Mouse (Mus musculus) mature B cell (primary cell): Measurements from ENCODE around the gene Ppp4r1.

Source experiments
- in situ Hi-C: fragments of 300-500 bp; cut with MboI; formaldehyde crosslinking; loops from 2 replicates; pipeline ENCODE4 v1.14.3; 2019

Ppp4r1 gene

DNA sequence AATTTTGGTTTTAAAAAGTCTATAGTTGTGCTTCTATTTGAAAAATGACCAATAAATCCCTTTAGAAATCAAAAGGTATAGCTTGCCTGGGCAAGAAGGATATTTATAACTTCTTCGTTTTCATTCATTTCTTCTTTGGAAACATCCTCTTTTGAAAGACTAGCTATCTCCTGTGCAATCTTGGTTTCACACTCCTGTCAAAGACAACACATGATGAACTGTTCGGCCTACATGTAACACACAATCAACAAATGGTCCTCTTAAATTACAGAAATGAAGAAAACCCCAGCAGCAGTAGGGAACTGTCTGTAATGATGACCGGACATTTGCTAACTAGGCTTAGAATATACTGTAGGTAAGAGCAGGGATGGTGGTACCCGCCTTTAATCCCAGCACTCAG is 71.6 kb downstream of the Ppp4r1 start:
- in situ Hi-C loops = no loop called here

DNA sequence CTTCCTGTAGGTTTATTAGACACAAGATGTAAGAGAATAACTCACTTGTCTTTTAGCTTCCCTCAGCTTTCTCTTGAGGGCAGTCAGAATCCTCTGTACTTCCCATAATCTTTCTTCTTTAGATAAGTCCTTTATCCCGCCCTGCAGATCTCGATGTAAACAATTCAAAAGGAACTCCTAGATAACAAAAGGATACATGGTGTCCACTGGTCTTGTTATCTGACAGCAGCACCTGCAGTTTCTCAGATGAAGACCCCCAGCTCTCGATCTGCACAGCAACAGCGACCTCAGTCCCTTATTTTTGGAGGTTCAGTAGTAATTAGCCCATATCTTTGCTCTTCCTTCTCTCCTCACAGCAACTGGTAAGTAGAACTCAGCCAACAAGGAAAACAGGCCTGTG is 75.2 kb downstream of the Ppp4r1 start:
- in situ Hi-C loops = no loop called here

DNA sequence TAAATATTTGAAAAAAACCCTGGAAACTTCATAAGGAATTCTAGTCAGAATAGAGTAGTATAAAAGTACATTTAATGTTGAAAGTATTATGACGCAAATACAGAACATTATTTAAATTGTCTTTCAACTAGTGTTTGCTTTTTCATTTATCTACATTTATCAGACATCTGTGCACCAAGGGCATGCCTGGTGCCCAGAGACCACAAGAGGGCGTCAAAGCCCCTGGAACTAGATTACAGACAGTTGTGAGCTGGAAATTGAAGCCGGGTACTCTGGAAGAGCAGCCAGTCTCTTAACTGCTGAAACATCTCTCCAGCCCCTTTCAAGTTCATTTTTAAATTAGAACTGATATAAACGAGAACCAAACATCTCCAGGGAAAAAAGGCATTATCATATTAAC is 80.2 kb downstream of the Ppp4r1 start:
- in situ Hi-C loops = no loop called here

DNA sequence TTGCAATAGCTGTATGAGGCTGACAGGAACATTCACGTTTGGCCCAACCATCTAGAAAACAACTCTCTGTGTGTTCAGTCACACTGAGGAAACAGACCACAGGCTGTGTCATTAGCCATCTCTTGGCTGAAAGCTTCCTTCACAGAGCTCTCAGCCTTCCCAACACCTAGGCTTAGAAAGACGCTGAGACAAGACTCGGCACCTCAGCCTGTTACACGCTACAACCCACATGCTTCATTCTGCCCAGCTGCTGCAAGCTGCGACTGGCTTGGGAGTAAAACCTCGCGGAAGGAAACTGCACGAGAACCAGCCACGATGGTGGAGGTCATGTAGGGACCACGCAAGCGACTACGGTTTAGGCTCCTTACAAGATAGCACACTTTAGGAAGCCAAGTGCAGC is 81.5 kb downstream of the Ppp4r1 start:
- in situ Hi-C loops = no loop called here

DNA sequence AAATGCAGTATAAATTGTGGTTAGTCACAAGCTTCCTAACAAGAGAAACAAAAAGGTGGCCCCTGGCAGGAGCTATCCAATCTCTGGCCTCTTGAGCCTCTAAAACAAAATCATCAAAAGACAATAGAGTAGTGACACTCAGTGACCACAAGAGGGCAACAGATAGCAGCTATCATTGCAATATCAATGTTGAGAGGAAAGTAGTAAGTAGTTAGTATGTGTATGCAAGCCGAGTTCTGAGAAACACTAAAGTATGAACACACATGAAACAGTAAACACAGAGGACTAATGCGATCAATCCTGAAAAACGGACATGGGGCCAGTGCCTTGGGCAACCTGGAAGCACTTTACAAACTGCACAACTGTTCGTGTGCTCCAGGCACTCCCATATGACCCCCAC is 82.4 kb downstream of the Ppp4r1 start:
- in situ Hi-C loops = no loop called here

DNA sequence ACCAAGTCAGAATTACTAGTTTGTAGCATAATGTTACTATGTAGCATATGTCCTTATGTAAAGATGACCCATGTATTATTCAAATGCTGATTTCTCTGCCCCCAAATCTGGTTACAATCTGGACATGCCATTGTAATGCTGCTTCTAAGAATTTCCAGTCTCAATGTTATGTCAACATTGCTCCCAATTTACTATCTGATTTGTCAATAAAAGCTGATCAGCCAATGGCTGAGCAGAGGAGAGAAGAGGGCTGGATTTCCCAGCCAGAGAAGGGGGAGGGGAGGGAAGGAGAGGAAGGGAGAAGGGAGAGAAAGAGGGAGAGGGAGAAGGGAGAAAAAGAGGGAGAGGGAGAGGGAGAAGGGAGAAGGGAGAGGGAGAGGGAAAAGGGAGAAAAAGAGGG is 82.9 kb downstream of the Ppp4r1 start:
- in situ Hi-C loops = no loop called here

DNA sequence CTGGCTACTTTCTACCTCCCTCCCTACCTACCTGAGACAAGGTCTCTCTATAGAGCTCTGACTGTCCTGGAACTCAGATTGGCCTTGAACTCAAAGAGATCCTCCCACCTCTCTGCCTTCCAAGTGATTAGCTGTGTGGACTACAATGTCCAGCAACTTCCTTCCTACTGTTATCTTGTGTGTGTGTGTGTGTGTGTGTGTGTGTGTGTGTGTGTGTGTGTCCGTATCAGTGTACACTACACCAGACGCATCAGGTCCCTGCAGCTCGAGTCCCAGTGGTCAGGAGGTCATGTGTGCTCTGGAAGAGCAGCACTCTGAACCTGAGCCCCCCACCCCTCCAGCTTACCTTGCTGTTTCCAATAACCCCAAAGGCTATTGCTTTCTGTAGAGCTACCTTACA is 83.8 kb downstream of the Ppp4r1 start:
- in situ Hi-C loops = no loop called here

DNA sequence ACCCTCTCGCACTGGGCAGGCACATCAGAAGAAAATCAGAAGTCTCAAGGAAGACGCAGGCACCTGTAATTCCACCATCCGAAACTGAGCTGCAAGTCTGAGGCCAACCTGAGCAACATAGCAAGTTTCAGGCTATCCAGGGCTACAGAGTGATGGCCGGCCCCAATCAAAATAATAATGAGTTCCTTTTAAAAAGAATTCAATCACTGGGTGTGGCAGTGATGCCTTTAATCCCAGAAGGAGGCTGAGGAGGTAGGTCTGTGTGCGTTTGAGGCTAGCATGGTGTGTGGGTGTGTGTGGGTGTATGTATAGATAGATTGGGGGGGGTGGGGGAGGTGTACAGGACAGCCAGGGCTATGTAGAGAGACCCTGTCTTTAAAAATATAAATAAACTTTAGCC is 85.6 kb downstream of the Ppp4r1 start:
- in situ Hi-C loops = no loop called here

DNA sequence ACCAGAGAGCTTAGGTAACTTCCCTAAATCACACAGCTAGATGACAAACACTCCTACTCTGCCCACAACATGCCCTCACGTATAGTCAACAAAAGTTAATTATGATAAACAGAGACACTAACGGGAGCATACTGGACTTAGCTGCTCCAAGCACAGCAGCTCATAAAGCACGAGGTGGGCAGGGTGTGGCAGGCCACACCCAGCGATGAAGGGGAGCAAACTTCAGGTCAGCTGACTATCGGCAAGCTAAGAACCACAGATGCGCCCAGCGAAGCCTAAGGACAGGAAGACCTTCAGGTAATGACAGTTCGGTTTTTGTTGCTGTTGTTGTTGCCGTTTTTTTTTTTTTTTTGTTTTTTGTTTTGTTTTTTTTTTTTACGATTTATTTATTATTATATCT is 87.3 kb downstream of the Ppp4r1 start:
- in situ Hi-C loops = no loop called here

DNA sequence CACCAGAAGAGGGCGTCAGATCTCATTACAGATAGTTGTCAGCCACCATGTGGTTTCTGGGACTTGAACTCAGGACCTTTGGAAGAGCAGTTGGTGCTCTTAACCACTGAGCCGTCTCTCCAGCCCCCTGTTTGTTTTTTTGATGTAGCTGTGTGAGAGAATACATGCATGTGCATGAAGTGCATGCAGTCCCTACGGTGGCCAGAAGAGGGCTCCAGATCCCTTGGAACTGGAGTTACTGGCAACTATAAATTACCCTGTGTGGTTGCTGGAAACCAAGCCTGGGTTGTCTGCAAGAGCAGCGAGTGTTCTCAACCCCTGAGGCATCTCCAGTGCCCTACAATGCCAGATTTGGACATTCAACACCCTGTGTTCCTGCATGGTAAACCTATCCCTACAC is 87.8 kb downstream of the Ppp4r1 start:
- in situ Hi-C loops = no loop called here

DNA sequence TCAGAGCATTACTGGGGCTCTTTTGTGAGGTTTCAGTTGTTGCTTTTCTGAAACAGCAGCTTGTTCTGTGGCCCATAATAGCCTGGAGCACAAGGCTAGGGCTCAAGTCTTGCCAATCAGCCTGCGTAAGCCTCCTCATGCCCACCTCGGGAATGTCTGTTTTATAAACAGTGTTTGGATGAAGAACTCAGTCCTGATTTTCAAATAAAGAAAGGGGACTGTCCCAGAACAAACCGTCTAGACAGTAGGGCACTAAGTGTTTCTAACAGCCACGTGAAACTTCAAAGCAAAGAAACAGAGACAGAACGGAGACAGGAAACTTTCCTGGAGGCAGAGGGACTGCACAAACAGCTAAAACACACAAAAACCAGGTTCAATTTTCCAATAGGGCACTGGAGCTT is 89.3 kb downstream of the Ppp4r1 start:
- in situ Hi-C loops = no loop called here

DNA sequence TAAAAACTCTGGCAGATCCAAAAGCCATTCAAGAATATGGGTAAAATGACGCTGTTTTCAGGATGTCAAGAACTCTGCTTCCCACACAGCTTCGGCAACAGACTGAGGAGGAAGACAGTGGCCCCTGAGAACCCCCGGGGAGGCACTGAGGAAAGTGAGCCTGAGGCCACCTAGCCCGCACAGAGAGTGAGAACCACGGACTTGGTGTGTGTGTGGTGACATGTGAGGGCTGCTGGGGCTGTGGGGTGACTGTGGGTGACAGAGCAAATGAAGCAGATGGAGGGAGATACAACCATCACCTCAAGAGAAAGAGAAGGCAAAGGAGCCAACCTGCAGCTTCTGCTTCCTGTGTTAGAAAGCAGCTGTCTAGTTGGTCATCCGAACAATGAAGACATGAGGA is 89.7 kb downstream of the Ppp4r1 start:
- in situ Hi-C loops = no loop called here

DNA sequence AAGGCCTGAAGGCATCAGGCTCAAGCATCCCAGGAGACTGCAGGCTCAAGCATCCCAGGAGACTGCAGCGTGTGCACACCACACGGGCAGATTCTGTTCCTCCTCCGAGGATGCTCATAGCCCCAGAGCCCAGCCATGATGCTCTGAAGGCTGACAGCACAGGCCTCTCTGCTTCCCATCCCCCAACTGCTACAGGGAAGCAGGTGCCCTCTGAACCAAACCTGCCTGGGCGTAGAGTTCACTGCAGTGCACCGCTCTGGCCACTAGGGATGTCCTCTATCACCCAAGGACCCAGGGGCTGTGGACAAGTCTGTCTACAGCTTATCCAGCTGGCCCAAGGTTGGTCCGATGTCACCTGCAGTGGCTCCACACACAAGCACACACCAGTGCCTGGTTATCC is 90.3 kb downstream of the Ppp4r1 start:
- in situ Hi-C loops = no loop called here

DNA sequence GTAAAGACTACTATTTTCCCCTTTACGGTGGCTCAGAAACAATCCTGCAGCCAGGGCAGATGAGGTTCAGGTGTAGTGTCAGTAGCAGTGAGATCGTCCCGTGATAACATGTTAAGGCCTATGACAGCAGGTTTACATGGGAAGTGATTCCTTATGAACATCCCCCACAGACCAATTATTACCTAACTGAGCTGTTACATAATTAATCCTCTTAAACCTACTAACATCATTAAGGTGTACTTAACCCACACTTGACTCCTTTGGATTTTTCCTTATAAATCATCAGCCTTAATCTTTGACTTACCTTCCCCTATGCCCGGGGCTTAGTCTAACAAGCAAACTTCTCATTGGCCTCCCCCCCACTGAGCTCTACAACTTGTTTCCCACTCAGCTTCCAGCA is 90.8 kb downstream of the Ppp4r1 start:
- in situ Hi-C loops = no loop called here

DNA sequence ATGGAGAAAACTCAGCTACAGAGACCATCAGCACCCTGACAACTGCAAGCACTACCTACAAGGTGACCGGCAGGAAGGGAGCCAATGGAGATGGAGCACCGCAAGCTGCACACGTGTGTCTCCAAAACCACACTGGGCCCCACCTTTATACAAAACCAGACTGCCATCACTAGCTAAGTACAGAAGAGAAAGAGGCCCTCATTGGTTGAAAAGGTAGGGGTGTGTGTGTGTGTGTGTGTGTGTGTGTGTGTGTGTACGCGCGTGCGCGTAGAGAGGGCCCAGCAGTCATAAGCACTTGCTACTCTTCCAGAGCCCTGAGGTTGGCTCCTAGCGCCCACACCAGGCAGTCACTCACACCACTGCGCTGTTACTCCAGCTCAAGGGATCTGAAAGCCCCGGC is 91.5 kb downstream of the Ppp4r1 start:
- in situ Hi-C loops = no loop called here

DNA sequence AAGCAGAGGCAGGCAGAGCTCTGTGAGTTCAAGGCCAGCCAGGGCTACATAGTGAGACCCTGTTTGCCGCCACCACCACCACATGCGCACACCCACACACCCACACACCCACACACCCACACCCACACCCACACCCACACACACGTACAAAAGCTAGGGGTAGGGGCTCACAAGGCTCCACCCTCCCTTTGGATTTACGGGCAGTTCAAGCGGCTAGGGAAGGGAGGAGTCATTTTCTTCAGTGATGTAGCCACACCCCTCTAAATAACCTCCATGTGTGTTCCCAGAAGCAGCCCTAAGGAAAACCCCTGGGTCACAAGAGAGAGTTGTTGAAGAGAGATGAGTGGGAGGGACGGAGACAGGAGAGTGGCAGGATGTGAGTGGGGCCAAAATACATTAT is 94.7 kb downstream of the Ppp4r1 start:
- in situ Hi-C loops = no loop called here

DNA sequence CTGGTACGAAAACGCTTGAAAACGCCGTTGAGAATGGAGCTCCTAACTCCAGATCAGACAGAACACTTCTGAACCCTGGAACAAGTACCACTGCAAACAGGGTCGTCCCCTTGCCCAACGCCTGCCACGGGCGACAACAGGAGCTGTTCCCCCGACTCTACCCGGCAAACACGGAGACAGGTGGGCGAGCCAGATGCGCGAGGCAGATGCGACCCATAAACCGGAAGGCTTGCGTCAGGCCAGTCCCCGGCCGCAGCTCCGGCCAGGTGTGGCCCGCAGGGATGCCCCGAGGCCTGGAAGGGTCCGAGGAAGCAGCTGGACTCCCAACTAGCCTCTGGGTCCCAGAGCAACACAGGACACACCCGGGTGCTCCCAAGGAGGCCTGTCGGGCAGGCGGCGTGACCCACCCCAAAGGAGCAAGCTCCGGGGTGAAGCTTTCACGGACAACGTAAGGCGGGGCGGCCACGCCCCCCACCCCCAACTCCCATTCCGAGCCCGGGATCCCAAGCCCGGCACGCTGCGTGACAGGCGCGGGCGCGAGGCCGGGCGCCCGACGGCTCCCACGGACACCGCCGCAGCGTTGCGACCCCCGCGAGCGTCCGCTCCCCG is 101.8 kb downstream of the Ppp4r1 start:
- in situ Hi-C loops = loop anchor here (5.0 kb wide), 1 partner anchor 63 kb away; no protein-coding TSS in a partner anchor

DNA sequence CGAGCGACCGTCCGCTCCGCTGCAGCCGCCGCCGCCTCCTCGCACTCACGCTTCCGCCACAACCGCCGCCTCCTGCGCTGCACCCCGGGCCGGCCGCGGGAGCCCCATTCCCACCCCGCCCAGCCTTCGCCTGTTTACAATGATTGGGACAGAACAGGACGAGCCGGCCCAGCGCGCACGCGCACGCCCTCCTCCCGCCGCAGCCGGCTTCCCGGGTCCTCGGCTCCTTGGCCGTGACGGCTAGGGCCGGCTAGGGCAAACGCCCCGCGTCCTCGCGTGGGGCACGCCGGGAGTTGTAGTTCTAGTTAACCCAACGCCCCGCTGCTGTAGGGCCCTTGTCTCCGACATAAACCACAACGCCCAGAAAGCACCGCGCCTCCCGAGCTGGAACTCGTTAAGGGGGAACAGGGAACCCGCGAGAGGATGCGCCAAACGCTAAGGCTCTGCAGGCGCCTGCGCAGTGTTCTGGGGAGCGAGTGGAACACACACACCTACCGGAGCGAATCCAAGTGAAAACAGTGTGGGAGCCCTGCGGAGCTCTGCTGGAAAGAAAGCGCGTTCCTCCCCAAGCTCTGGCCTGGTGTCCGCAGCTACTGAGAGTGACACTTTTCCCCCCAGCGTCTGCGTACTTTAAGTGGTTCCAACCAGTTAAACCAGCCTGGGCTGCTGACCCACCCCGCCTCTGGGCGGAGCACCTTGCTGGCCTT is 102.5 kb downstream of the Ppp4r1 start:
- in situ Hi-C loops = loop anchor here (5.0 kb wide), 1 partner anchor 62 kb away; no protein-coding TSS in a partner anchor

DNA sequence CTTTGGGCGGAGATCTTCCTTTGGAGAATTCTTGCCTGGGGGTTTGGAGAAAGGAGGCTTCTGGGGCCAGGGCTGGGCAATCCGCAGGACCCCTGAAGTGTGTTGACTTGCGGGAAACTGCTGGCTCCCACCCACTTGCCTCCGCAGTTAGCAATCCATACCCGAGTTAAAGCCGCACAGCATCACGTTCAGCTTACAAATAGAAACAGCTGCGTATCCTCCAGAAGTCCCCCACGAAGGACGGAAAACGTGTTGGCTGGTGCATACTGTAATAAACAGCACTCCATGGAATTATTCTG is 103.0 kb downstream of the Ppp4r1 start:
- in situ Hi-C loops = no loop called here

DNA sequence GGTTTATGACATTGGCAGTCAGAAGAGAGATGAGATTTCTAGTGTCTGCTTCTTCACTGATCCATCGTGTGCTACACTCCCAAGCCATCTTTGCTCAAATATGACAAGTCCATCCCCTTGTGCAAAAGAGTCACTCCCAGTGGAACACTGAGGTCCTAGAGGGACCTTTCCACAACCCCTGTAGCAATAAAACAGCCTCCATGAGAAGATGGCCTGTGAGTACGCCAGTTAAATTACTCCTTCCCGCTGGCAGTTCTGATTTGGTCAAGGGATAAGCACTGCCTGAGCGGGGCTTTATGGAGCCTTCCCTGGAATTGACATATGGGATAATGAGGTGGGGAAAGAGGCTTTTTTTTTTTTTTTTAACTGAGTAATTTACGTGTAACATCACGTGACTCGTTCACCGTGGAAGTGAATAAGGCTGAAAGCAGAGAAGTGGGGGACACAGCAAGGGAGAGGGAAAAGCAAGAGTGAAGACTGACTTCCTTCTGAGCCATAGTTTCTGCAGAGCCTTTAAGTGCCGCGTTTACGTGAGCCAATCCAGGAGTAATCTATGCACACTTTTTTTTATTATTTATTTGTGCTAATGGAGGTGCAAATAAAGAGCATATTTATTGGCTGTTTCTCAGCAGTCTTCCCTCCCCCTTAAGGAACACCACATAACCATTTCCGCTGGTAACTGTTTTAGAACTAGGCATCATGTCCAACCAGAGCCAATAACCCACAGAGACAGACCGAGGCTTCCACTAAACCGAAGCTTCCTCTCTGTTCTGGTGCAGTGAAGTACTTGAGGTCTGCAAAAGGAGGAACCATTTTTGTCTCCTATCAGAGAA is 103.5 kb downstream of the Ppp4r1 start, which contains the start of gene Ralbp1:
Gene Ralbp1 (minus strand): TSS at position 102 of the 833 bp plus-strand sequence.
- in situ Hi-C loops = no loop called here

DNA sequence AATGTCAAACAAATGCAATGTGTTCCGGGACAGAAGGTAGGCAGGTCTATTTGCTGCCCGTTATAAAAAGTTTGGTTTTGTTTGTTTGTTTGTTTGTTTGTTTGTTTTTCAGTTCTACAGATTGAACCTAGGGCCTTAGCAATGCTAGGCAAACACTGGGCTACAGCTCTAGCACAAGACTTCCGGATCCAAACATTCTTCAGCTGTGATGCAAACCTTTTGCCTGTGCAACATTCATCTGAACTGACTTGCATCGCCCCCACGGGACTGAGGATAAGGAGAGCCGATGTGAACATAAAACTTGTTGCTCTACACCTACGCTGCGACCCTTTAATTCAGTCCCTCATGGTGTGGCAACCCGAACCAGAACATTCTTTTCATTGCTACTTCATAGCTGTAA is 104.2 kb downstream of the Ppp4r1 start:
- in situ Hi-C loops = no loop called here

DNA sequence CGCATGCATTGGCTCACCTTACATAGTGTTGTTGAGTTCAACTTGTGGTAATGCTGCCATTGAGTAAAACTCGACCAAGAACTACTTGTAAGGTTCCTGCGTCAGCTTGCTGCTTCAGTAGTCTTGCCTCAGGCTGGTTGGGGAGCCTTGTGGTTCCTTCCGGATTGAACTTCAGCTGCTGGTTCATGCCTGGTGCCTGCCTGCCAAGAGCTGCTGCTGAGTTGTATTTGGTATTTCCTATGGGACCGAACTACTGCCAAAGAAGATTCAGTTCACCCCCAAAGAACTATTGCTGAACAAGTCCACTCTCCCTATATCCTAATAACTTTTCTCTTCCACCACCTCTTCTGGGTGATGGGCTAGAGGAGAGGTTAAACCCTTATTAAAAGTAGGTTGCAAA is 107.1 kb downstream of the Ppp4r1 start:
- in situ Hi-C loops = no loop called here
